Mouse (Mus musculus): ENCODE measurements around the gene Bag3. TPM values are rescaled to one million over a fixed set of nuclear protein-coding genes. Genes with fewer than 3 reads are reported as not detected.
"Not testable (repeated sequence)": the region's sequence is repeated elsewhere in the genome, so short reads cannot be mapped to it uniquely, and the experiment has no call there.

Gene Bag3
- polyA plus RNA-seq, 1 experiment from 2014 or later, result 5.9 TPM

GRCm38 (mm10) chr7:128567561-128568244 lies 44.3 kb downstream of the Bag3 start:
- no peak for DNase-seq (ENCODE audit: low spot score)

GRCm38 (mm10) chr7:128569429-128569828 lies 46.0 kb downstream of the Bag3 start:
- not testable (repeated sequence) for DNase-seq (ENCODE audit: low spot score)

- no peak for DNase-seq (ENCODE audit: low spot score)
These were observed 46.7 kb downstream of the Bag3 start for GRCm38 (mm10) chr7:128569987-128570656.

GRCm38 (mm10) chr7:128570657-128571056 lies 47.2 kb downstream of the Bag3 start:
- not testable (repeated sequence) for DNase-seq (ENCODE audit: low spot score)

GRCm38 (mm10) chr7:128572030-128572429 lies 48.6 kb downstream of the Bag3 start:
- DNase-seq (ENCODE audit: low spot score), result no peak

GRCm38 (mm10) chr7:128575211-128575610 lies 51.8 kb downstream of the Bag3 start:
- DNase-seq (ENCODE audit: low spot score), result no peak

GRCm38 (mm10) chr7:128575794-128576193 lies 52.4 kb downstream of the Bag3 start:
- no peak for DNase-seq (ENCODE audit: low spot score)

- no peak for DNase-seq (ENCODE audit: low spot score)
These were observed 54.2 kb downstream of the Bag3 start for GRCm38 (mm10) chr7:128577607-128578006.

GRCm38 (mm10) chr7:128578199-128578945 lies 55.0 kb downstream of the Bag3 start:
- peak; percentile 9 for DNase-seq (ENCODE audit: low spot score)

GRCm38 (mm10) chr7:128579381-128579780 lies 56.0 kb downstream of the Bag3 start:
- no peak for DNase-seq (ENCODE audit: low spot score)

GRCm38 (mm10) chr7:128580318-128580717 lies 56.9 kb downstream of the Bag3 start:
- DNase-seq (ENCODE audit: low spot score), result no peak

- DNase-seq (ENCODE audit: low spot score), result no peak
These were observed 58.6 kb downstream of the Bag3 start for GRCm38 (mm10) chr7:128581864-128582484.

- DNase-seq (ENCODE audit: low spot score), result no peak
These were observed 60.0 kb downstream of the Bag3 start for GRCm38 (mm10) chr7:128583213-128583948.

- no peak for DNase-seq (ENCODE audit: low spot score)
These were observed 64.0 kb downstream of the Bag3 start for GRCm38 (mm10) chr7:128587334-128587933.

- DNase-seq (ENCODE audit: low spot score), result no peak
These were observed 68.1 kb downstream of the Bag3 start for GRCm38 (mm10) chr7:128591345-128592084.

- DNase-seq (ENCODE audit: low spot score), result no peak
These were observed 68.9 kb downstream of the Bag3 start for GRCm38 (mm10) chr7:128592118-128592935.

- no peak for DNase-seq (ENCODE audit: low spot score)
These were observed 69.5 kb downstream of the Bag3 start for GRCm38 (mm10) chr7:128592936-128593241.

GRCm38 (mm10) chr7:128596274-128596673 lies 72.9 kb downstream of the Bag3 start:
- DNase-seq (ENCODE audit: low spot score), result no peak
